Mouse (Mus musculus) heart, postnatal 36 days (tissue): ENCODE measurements around the gene Rara. TPM values are rescaled to one million over a fixed set of nuclear protein-coding genes. Genes with fewer than 3 reads are reported as not detected.

Experiments
- DNase-seq, 2 experiments: peaks; one replicate each; pipeline ENCODE4 v3.0.0; 2021 to 2022
- intact Hi-C: fragments of 180-260 bp; cut with DNase I; formaldehyde crosslinking; loops from one replicate; pipeline ENCODE4 v1.15.1; 2025
- total RNA-seq, 2 experiments: library from RNA; stranded (reverse); gene quantifications; 2 replicates each; pipeline ENCODE4 v1.2.3; 2021

The Rara gene
- total RNA-seq, 2 experiments from 2014 or later: 10.5 to 13.6 TPM

GRCm38 (mm10) chr11:98964201-98964615 lies 36.6 kb downstream of the Rara start:
- DNase-seq: peak in 1 of 2 experiments; percentile 4
- intact Hi-C loops: no loop called here

DNA sequence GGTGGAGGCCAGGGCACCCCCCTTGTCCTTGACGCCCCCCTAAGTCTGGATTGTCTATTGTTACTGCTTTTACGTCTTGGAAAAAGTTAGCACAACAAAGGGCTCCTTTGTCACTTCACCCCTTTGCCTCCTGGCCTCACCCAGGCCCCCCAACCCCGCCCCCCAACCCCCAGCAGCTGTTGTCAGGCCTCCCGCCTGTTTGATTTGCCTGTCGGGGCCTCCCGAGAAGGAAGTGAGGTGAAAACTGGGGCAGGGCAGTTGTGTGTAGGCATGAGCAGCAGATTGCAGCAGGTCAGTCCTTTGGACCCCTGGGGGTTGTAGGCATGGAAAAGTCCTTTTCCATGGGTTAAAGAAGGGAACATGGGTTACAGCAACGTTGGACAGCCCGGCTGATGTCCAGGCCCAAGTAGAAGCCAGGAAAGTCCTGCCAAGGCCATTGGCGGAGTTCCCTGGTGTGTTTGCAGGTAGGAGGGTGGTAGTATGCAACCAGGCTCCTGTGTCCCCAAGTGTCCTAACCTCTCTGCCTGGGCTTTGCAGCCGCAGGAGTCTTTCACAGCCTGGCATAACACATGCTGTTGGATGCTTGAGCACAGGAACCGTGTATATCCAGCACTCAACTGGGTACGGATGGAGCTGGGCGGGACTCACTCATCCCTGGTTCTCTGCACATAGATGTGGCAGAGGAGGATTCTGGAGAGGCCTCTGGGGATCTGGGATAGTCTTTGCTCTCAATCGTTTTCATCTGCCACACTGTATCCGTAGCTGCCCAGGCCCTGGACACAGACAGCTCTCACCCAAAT lies 37.2 kb downstream of the Rara start:
- intact Hi-C loops: no loop called here
- peak; percentile 72 to 73 for DNase-seq

GRCm38 (mm10) chr11:98965416-98966077 lies 37.9 kb downstream of the Rara start:
- peak in 1 of 2 experiments; percentile 4 for DNase-seq
- intact Hi-C loops: no loop called here

- intact Hi-C loops: no loop called here
- DNase-seq: peak; percentile 82 to 86
These were observed 39.0 kb downstream of the Rara start for GRCm38 (mm10) chr11:98966499-98967141.

DNA sequence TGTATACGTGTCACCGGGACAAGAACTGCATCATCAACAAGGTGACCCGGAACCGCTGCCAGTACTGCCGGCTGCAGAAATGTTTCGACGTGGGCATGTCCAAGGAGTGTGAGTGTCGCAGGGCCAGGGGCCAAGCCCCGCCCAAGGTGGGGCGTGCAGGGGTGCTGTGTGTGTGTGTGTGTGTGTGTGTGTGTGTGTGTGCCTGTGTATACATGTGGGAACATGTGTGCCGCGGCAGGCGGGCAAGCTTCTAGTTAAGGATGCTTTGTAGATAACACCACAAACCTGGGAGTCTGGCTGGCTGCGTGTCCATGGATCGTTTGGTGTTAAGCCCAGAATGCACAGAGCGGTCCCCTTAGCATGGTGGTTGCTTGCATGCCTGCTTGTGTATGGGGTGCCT lies 40.5 kb downstream of the Rara start:
- intact Hi-C loops: no loop called here
- DNase-seq: no peak

- intact Hi-C loops: no loop called here
- DNase-seq: no peak
These were observed 41.3 kb downstream of the Rara start for GRCm38 (mm10) chr11:98968716-98969495.

GRCm38 (mm10) chr11:98969496-98969927 lies 41.9 kb downstream of the Rara start:
- peak; percentile 11 to 20 for DNase-seq
- intact Hi-C loops: no loop called here

GRCm38 (mm10) chr11:98970191-98970925 lies 42.7 kb downstream of the Rara start:
- DNase-seq: peak in 1 of 2 experiments; percentile 8

DNA sequence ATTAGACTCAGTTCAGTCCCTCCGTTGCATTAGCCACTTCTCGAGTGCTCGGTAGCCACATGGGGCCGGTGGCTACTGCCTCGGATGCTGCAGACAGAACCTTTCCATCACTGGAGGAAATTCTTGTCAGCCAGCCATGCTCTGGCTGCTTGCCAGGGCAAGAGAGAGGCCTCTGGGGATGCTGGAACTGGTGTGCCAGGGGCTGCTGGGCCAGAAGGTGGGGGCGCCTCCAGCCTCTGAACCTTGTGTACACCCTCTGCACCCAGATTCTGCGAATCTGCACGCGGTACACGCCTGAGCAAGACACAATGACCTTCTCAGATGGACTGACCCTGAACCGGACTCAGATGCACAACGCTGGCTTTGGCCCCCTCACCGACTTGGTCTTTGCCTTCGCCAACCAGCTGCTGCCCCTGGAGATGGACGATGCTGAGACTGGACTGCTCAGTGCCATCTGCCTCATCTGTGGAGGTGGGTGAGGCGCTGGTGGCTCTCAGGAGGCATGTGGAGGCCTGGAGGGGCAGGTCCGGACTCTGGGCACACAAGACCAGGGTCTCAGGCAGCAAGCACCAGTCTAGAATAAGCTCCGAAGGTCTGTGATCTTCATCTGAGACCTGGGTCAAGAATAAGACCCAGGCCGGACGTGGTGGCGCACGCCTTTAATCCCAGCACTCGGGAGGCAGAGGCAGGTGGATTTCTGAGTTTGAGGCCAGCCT lies 43.9 kb downstream of the Rara start:
- intact Hi-C loops: loop anchor here (1.0 to 5.0 kb wide), 3 partner anchors 38 to 109 kb away; partner anchors contain the start of gene Wipf2
- peak; percentile 65 to 69 for DNase-seq

More at GRCm38 (mm10) chr11:98970191-98970925, 42.7 kb downstream of the Rara start:
- intact Hi-C loops: loop anchor here (5.0 kb wide), 1 partner anchor 108 kb away; the partner anchor contains the start of gene Wipf2

GRCm38 (mm10) chr11:98972215-98972614 lies 44.6 kb downstream of the Rara start:
- intact Hi-C loops: loop anchor here (1.0 to 5.0 kb wide), 3 partner anchors 39 to 110 kb away; partner anchors contain the start of gene Wipf2
- peak; percentile 90 to 93 for DNase-seq

GRCm38 (mm10) chr11:98972801-98973360 lies 45.3 kb downstream of the Rara start:
- no peak for DNase-seq
- intact Hi-C loops: loop anchor here (1.0 to 5.0 kb wide), 3 partner anchors 40 to 111 kb away; partner anchors contain the start of gene Wipf2

DNA sequence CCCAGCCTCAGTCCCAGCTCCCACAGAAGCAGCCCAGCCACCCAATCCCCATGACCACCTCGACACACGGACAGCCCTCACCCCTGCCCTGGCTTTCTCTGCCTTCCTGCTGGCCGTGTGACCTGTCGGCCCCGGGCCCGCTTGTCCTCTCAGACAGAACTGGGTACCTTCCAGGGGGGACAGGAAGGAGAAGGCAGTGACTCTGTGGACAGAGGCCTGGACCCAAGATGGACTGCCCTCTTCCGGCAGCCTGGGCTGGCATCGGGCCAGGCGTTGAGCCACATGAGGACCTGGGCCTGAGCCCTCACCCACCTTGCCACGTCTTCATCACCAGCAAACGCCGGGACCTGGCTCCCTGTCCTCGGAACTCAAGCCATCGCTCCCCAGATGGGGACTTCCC lies 46.0 kb downstream of the Rara start:
- peak; percentile 22 to 31 for DNase-seq
- intact Hi-C loops: loop anchor here (5.0 kb wide), 1 partner anchor 111 kb away; the partner anchor contains the start of gene Wipf2

GRCm38 (mm10) chr11:98974213-98974612 lies 46.6 kb downstream of the Rara start:
- intact Hi-C loops: loop anchor here (2.0 to 5.0 kb wide), 2 partner anchors 112 to 153 kb away; partner anchors contain the start of gene Wipf2
- no peak for DNase-seq

GRCm38 (mm10) chr11:98974871-98975719 lies 47.5 kb downstream of the Rara start:
- intact Hi-C loops: loop anchor here (1.0 to 5.0 kb wide), 3 partner anchors 113 to 174 kb away; partner anchors contain the start of gene Wipf2
- DNase-seq: peak; percentile 77 to 86

DNA sequence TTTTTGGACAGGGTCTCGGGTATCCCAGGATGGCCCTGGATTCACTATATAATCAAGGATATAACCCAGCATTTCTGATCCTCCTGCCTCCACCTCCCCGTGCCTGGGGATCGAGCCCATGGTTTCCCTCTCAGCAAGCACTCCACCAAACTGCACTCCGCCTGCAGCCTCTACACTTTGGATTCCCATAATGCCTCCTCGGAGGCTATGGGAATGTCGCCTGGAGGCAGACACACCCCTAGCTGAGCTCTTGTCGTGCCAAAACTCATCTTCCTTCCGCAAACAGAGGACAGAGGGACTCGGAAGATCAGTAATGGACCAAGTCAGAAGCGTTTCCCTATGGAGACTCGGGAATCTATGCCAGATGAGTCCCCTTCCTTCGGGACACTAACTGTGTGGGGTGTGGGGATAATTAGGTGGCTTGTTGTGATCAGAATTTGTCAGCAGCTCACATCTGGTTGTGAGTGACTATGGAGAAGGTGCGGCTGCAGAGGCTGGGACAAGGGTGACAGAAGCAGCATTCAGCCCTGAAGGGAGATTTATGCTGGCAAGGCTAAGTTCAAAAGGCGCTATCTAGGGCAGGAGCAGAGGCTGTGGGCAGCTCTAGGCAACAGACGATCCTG lies 51.0 kb downstream of the Rara start:
- no peak for DNase-seq
- intact Hi-C loops: no loop called here

GRCm38 (mm10) chr11:98979356-98979755 lies 51.7 kb downstream of the Rara start:
- intact Hi-C loops: no loop called here
- DNase-seq: no peak
